Mouse (Mus musculus) granulocyte monocyte progenitor cell, adult 5-6 weeks (primary cell): ENCODE data around the gene Slc29a1. TPM values are rescaled to one million over a fixed set of nuclear protein-coding genes. Genes with fewer than 3 reads are reported as not detected.
A peak's percentile ranks its signal among the peaks of the same experiment; 100 is the strongest.

Experiments
- ATAC-seq: replicated peaks from 2 replicates; pipeline ENCODE4 v1.8.0; 2016; ENCODE audit warnings: mild to moderate bottlenecking, moderate TSS enrichment, inconsistent platforms; ENCODE audit not compliant: poor library complexity, severe bottlenecking
- total RNA-seq, 2 experiments: library from RNA; stranded (forward) in 1 of 2; stranded (reverse) in 1 of 2; fragments of 200-712, 200-1000 nt in 1 of 2; fragments of >200 nt in 1 of 2; fragmentation: Nextera tagmentation in 1 of 2; gene quantifications; 2 replicates each; pipeline ENCODE4 v1.2.3; 2014 to 2017

Gene Slc29a1
- total RNA-seq, 2 experiments from 2014 or later: 53.2 to 60.7 TPM

DNA sequence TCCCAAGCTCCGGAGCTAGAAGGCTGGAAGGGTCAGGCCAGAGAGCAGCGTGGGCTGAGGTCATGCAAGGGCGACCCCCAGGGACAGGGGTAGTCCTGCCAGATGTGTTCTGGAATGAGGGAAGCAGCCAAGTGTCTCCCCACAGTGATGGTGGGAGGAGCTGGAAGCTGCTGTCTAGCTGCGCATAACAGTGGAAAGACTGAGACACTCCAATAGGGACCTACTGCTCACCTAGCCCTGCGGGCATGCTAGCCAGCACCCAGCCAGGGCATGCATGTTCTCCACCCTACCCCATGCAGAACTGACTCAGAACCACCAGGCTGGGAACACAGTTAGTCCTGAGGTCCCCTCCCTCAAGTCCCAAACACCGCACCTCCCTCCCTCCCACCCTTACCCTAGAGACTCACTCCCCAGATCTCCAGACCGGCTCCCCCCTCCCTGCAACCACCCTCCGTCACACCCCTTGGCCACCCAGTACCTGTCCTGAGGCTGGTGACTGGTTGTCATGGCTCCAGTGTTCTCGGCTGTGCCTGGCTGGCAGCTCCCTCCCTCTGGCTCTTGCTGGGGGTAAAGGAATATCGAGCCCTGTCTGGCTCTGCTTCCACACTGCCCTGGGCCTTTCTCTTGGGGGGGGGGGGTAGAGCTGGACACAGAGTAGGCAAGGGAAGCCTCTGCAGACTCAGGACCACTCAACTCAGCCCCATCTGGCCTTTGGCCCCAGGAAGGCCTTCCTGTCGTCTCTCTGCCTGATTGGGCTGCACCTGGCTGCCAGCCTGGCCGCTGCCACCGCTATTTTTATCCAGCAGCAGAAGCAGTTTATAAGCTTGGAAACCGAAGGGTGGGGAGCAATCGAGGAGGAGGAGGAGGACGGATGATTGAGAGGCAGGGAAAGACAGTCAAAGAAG, 7.5 kb downstream of the Slc29a1 start:
- no peak for ATAC-seq

DNA sequence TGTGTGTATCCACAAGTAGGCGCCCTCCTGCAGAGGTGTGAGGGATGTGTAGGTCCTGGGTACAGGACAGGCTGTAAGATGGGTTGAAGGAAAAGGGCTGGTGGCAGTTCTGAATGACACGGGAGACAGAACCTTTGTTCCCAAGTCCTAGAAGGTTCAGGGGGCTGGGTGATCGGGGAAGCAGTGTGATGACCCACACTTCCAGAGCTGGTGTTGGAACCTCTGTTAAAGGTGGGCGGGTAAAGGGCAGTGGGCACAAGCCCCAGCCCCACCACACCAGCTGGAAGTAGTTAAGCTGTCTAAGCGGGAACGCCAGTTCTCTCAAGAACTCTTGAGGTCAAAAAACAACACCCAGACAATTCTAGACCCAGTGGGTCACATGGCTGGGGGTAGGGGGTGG, 9.0 kb downstream of the Slc29a1 start:
- ATAC-seq: no peak

DNA sequence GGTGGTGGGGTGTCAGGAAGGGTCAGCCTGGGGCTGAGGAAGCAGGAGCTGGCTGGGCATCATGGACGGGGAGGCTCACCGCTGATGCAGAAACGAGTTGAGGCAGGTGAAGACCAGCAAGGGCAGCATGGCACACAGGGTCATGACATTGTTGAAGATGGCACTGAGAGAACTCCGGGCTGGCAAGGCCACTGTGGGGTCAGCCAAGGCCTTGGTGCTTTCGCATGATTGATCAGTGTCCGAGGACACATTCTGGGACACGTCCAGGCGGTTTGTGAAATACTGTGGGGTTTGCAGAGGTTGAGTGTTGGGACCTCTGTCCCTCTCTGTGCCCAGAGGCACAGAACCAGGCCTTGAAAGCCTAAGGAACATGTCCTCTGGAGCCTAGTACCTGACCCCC, 9.6 kb downstream of the Slc29a1 start:
- no peak for ATAC-seq

DNA sequence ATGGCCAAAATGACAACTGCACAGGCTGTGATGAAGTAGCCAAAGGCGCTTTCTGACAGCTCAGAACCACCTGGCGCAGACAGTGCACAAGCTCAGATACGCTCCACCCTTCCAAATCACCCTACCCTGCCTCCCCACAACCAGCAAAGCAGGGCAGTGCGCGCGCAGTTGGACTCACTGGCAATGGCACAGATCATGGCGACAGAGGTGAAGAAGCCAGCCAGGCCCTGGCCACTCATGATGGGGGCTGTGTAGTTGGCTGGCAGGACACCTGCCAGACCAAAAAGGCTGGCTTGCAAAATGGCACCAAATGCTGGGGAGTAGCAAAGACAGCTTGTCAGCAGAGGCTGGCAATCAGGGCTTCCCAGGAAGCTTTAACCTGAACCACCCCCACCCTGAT, 10.2 kb downstream of the Slc29a1 start:
- no peak for ATAC-seq

DNA sequence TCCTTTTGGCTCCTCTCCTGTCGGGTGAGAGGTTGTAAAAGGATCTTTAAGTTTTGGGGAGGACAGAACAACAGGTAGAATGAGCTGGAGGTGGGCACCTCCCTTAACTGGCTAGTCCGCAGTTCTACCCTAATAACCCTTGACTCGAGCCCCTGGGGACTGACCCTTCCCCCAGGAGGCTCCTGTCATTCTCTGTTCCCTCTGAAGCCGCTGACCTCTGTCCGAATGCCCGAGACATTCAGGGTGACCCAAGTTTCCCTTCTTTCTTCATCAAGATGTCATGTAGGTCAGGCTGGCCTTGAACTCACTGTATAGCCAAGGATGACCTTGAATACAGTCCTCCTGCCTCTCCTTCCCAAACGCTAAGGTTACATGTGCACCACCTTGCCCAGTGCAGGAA, 11.0 kb downstream of the Slc29a1 start:
- ATAC-seq: no peak

DNA sequence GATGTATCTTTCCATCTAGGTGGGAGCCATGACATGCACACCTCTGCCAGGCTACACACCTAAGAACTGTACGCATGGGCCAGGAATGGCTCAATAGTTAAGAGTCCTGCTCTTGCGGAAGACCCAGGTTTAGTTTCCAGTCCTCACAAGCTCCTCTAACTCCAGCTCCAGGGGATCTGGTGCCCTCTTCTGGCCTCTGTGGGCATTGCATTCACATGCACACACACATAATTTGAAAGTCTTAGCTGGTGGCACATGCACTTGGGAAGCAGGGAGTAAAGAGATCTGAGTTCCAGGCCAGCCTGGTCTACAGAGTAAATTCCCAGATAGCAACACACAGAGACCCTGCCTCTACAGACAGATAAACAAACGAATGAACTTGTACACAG, 13.0 kb downstream of the Slc29a1 start:
- ATAC-seq: no peak

DNA sequence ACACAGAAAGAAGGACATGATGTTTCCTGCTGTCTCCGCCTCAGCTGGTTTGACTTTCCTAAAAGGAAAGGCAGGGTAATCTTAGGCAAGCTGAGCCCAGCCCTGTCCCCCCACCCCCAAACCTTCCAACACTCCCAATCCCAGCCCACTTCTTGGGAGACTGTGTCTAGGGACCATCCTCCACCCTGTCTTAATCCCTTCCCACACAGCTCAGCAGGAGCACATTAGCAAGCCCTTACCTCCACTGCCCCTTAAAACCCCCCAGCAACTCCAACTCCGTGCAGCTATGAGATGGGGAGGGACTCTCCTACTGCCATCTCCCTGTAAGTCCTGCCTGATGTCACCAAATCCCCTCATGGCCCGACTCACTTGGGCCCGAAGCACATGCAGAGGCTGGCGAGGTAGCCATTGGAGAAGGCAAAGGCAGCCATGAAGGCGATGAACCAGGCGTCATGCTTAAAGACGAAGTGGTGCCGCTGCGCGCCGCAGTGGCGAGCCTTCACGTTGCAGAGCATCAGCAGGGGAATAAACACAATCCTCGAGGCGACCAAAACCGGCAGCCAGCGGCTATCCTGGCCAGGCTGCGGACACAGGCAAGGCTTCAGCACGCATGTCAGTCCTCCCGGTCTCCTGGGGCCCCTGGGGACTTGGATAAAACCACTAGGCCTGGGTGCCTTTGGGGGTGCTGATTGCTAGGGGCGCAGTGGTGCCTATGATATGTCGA, 13.5 kb downstream of the Slc29a1 start:
- ATAC-seq: no peak

DNA sequence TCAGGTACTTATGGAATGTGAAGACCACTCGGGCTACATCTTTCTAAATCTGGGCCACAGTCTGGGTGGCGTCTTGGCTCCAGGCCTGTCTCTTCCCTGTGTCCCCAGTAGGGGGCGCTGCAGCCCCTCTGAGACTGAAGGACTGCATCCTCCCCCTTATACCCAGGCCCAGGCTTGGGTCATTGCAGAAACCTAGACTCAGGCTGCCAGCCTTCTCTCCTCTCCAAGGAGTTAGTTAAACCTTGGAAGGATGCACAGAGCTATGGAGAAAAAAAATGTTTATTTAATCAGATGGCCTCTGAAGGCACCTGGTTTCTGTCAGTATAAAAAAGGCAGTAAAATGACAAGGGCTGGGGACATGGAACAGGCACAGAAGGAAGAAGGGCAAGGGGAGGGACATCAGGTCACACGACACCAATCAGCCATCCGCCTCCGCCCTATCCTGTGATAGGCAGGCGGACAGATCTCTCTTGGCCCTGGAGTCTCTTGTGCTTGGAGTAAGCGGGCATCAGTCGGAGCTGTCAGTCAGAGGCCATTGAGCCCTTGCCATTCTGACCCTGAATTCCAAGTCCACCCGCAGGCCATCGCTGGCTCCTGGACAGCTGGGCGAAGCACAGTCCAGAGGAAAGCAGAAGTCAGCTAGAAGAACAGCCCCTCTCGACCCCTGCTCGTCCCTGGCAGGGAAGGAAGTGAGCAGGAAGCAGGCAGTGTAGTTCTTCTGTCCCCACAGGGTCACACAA, 14.3 kb downstream of the Slc29a1 start:
- peak; percentile 53 for ATAC-seq

DNA sequence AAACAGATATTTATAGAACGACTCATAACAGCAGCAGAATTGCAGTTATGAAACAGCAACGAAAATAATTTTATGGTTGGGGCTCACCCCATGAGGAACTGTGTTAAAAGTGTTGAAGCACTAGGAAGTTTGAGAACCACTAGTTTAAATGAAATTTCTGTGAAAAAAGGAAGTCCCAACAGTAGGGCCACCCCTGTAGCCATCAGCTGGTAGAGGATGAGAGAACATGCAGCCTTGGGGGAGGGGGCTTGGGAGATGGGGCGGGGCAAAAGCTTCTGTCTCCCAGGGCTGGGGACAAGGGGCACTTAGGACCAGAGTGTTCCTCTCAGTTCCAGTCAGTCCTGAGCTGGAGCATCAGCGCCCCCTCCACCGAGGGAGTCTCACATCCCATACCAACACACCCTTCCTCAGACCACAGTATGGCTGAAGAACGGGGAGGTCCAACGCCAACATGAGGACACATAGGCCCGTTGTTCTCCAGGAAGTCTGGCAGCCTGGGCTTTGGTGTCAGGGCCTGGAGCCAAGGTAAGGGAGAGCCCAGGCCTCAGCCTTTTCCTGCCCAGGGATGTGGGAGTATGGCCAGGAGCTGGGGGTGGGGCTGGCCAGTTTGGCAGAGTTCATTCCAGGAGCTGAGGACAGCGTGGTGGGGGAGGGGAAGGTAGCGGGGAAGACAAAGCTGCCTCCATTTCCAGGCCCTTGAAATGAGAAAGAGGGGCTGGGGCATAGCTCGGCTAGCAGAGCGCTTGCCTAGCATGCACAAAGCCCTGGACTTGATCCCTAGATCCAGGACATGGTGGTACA, 15.1 kb downstream of the Slc29a1 start:
- ATAC-seq: peak; percentile 49

DNA sequence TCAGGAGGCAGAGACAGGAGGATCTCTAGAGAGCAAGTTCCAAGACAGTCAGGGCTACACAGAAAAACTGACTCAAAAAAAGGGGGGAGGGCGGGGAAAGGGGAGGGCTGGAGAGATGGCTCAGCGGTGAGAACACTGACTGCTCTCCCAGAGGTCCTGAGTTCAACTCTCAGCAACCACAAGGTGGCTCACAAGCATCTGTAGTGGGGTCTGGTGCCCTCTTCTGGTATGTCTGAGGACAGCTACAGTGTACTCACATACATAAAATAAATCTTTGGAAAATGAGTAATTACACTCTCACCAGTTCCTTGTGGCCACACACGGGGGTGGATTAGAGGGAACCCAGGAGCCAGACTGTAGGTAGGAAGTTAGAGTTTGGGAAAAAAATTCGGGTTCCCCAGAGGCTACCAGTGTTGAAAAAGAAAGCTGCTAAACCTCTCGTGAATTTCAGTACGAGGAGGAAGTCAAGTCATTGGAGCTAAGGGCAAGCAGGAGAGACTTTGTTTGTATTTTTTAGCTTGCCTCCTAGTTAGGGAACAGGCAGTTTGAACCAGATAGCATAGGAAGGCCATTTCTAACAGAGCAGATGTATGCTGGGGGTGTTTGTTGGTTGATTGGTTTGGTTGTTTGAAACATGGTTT, 16.6 kb downstream of the Slc29a1 start:
- ATAC-seq: no peak

DNA sequence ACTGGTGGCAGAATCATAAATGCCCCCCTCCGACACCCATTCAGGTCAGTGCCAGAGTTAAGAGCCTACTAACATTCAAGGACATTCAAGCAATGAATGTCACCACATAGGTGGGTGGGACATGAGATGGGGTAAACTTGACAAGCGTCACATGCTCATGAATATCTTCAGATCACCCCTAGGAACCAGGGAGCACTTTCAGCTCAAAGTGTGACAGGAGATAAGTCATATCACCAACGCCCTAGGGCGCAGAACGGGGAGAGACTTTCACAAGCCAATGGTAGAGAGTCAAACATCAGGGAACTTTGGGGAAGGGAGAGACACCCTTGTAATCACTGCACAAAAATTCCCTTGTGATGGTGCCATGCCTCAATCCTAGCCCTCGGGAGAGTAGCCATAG, 17.2 kb downstream of the Slc29a1 start:
- no peak for ATAC-seq

DNA sequence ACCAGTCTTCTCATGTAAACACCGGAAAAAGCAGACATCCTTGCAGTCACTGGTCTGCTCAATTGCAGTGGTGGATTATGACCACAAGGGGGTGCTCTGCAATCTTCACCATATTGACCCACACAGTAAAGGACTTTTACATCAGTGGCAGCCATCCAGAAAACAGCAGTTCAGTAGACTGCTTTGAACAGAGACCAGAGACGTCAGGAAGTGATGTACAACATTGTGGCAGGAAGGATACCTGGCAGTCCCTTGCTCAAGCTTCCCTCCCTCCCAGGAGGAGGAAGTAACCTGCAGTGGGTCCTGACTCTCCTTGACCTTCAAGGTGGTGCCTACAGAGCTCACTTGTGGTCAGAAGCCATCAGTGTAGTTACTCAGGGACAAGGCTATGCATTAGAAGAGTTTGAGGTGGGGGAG, 17.8 kb downstream of the Slc29a1 start:
- peak; percentile 24 for ATAC-seq

DNA sequence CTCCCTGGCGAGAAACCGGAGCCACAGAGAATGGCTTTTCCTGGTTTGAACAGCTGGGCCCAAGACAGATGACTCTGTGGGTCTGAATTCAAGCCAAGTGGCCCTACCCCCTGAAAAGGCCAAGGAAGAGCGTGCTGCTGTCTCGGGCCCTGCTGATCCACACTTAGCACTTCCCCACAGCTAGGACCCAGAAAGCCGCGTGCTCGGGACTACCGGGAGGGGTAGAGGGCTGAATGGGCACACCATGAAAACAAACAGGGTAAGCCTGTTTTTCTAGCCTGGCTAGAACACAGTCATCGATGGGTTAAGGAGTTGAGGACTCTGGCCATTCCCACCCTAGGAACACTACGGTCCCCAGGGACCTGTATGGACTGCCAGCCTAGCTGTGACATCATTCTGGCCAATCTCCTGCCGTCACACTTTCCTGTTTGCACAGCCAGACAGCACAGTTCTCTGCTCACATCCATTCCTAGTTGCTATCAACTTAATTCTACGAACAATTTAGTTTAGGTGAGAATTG, 18.4 kb downstream of the Slc29a1 start:
- no peak for ATAC-seq

DNA sequence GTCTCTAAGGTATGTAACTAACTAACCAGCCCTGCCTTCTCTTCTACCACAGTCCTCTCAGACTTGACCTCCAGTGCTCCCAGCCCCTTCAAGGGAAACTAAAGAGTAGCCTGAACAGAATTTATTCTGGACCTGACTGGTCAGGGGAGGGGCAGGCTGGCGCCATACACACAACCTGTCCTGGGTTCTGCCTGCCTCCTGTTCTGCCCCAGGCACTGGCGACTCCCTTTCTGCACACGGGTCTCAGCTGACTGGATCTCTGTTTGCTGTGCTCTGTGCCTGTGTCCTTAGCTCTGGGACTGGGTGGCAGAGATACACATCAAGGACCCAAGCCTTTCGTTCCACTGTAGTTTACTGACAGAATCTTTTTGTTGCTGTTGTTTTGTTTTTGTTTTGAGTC, 19.9 kb downstream of the Slc29a1 start:
- ATAC-seq: no peak

DNA sequence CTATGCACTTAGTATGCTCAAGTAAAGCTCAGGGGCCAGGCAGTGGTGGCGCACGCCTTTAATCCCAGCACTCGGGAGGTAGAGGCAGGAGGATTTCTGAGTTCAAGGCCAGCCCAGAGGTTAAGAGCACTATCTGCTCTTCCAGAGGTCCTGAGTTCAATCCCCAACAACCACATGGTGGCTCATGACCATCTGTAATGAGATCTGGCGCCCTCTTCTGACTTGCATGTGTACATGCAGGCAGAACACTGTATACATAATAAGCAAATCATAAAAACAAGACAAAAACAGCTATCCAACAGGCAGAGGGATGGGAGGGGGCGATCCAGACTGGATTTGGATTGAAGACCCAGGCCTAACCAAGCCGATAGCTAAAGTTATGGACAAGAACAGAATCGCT, 20.6 kb downstream of the Slc29a1 start:
- ATAC-seq: no peak

DNA sequence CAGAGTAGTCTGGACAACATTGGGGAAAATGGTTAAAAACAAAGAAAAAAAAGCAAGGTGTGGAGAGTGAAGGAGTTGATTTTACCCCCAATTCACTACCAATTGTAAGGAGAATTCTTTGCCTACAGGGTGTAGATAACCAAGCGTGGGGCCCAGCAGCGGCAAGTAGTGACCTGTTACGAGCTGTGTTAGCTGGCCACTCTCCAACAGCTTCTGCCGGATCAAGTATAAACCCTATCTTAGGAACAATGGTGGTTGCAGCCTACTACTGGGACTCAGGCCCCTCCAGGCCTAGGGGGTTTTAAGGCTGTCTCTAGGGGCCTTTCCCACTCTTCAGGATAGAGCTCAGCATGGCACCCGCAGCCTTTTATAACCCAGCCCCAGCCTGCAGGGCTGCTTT, 21.2 kb downstream of the Slc29a1 start:
- ATAC-seq: no peak

DNA sequence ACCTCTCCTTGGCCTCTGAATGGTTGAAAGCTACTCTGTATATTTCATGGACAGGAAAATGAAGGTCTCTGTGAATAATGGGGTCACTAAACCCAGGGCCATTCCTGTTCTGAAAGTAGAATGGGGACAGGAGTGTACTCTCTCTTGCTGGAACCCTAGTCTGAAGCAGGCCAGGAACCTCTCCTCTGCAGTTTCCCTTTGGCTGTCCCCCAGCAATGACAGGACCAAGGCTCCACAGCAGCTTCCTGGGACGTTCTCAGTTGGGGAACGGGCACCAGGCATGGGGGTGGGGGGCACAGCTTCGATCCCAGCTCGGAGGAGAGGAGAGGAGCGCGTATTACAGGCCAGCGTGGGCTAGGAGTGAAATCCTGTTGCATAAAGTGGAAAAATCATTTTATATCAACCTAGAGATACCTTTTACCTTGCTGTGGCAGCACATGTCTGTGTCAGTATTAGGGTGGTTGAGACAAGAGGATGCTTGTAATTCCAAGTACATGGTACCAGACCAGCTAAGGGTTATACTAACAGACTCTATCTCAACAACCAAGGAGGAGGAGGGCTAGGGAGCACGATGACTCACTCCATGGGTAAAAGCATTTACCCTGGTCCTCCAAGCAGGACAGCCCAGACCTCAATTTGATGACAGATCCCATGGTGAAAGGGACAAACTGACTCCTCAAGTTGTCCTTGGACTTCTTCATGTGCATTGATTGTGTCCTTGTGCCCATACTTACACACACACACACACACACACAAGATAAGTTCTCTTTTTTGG, 24.1 kb downstream of the Slc29a1 start:
- ATAC-seq: no peak

DNA sequence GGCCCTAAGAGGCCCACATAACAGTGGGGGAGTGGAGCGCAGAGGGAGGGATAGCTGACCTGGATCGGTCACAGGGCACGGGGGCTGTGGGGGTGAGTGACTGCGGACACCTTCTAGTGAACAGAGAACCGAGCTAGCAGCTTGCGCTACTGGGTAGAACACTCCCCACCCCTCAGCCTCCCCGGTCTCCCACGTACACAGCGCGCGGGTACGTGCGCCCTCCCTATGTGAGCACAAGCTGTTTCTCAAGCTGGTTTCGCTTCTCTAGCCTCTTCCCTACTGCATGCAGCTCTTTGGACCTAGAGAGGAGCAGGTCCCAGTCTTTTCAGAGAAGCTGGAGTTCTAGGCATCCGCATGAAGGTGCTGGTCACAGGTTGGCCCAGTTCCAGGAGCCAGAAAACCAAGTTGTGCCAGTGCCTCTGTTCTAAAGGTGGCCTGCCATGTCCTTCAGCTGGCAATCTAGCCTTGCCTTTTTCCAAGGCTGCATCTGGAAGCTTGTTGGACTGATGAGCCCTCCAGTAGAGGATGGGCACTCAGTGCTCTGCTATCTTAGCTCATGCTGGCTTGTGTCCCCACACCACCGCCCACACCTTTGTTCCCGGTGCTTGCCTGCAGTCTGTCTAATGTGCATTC, 25.2 kb downstream of the Slc29a1 start:
- peak; percentile 45 for ATAC-seq
